25 mouse cellular contexts compared by ENCODE assay signal in the genomic region with DNA sequence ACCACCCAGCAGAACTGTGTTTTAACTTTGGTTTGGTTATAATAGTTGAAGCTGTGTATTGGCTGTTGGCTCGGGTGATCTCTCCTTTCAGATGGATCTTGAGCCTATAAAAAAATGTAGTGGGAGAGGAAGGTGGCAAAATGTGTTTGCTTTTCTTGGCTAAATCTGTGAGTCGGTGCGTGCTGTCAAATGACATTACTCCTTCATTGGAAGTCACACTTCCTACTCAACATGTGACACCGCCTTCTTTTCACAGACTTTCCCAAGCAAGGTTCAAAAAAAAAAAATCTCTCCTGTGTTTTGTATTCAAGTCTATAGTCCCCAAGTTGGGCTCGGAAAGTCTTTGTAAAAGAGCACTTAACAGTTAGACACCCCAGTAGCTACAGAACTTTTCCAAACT. TPM values are rescaled to one million over a fixed set of nuclear protein-coding genes. Genes with fewer than 3 reads are reported as not detected.
DNase-seq lines count a peak whose midpoint lies in the region; ATAC-seq and TF ChIP-seq lines count a peak whose summit lies in the region.
"Had no signal": no experiment of that assay in that cellular context is flagged by ENCODE, and none has a peak within 500 bp of the region (broad histone marks: within the 10 kb centered on the region; RNA-seq: fewer than 3 reads in every experiment).

No protein-coding gene starts in this region.

- no peaks in the 10 kb centered on the region for H3K36me3 ChIP-seq in kidney, adult 2 months (ENCODE audit: control insufficient read depth, insufficient read depth, low read length)
- no peaks in the 10 kb centered on the region for H3K36me3 ChIP-seq in lung, postnatal 0 days (ENCODE audit: insufficient read depth, low read length)
- H3K36me3 ChIP-seq: embryonic facial prominence, embryonic 13.5 days; heart, embryonic 12.5 days; kidney, embryonic 15.5 days; limb, embryonic 10.5 days; neural tube, embryonic 13.5 days; stomach, embryonic 15.5 days had no signal

- no peak for TF ChIP-seq EP300 in lung, postnatal 0 days (IDR thresholded peaks at IDR 0.05)

- no peaks in the 10 kb centered on the region for H3K27me3 ChIP-seq in kidney, adult 2 months (replicated peaks; ENCODE audit: control insufficient read depth, insufficient read depth, low read length)
- no peaks in the 10 kb centered on the region for H3K27me3 ChIP-seq in lung, postnatal 0 days (replicated peaks; ENCODE audit: insufficient read depth, low read length)
- H3K27me3 ChIP-seq: embryonic facial prominence, embryonic 13.5 days; heart, embryonic 12.5 days; kidney, embryonic 15.5 days; neural tube, embryonic 13.5 days; Patski; stomach, embryonic 15.5 days had no signal

- 74% methylated on average over 5 of the region's 5 CpGs for WGBS in kidney, adult 2 months
- WGBS in lung, postnatal 0 days: 67% methylated on average over 5 of the region's 5 CpGs

- no peak for ATAC-seq in lung, postnatal 0 days
- ATAC-seq in monocyte, adult 5-6 weeks (replicated peaks; ENCODE audit: insufficient number of reproducible peaks, low FRiP score, low TSS enrichment, poor library complexity, severe bottlenecking): no peak
- ATAC-seq: hindbrain, embryonic 16.5 days; Patski had no signal

- intact Hi-C loops in left cerebral cortex, postnatal 36 days (cut with DNase I): no loop called here

- 0 out of 2 replicates have a peak overlapping the region, but pooled peaks have one; percentile 46 for H3K4me3 ChIP-seq in kidney, adult 2 months (ENCODE audit: insufficient read depth, low read depth, low read length)
- no peak overlapping the region for H3K4me3 ChIP-seq in lung, postnatal 0 days (ENCODE audit: low read depth, low read length)
- H3K4me3 ChIP-seq in cortical plate, adult 2 months (ENCODE audit: insufficient read depth, low read length): no peak overlapping the region
- H3K4me3 ChIP-seq: embryonic facial prominence, embryonic 13.5 days; heart, embryonic 12.5 days; kidney, embryonic 15.5 days; limb, embryonic 10.5 days; neural tube, embryonic 13.5 days; stomach, embryonic 15.5 days had no signal

- peak overlapping the region; percentile 98 for H3K27ac ChIP-seq in kidney, adult 2 months (ENCODE audit: insufficient read depth, low read depth, low read length)
- peak overlapping the region; percentile 28; the same call in 1 of the 2 replicates for H3K27ac ChIP-seq in lung, postnatal 0 days (ENCODE audit: low read length)
- 0 out of 2 replicates have a peak overlapping the region, but pooled peaks have one; percentile 97 for H3K27ac ChIP-seq in cortical plate, adult 2 months (ENCODE audit: insufficient read depth, low read length)
- H3K27ac ChIP-seq: embryonic facial prominence, embryonic 13.5 days; kidney, embryonic 15.5 days; limb, embryonic 10.5 days; liver, embryonic 14.5 days; neural tube, embryonic 13.5 days; stomach, embryonic 15.5 days had no signal

- H3K9ac ChIP-seq in lung, postnatal 0 days (replicated peaks; ENCODE audit: low read depth): no peak overlapping the region
- H3K9ac ChIP-seq: embryonic facial prominence, embryonic 13.5 days; heart, embryonic 12.5 days; kidney, embryonic 15.5 days; liver, embryonic 14.5 days; neural tube, embryonic 13.5 days; stomach, embryonic 15.5 days had no signal

- no peak for TF ChIP-seq POLR2A in kidney, adult 2 months (IDR thresholded peaks at IDR 0.05; ENCODE audit: low read depth, low read length)
- no peak for TF ChIP-seq POLR2A in cortical plate, adult 2 months (IDR thresholded peaks at IDR 0.05; ENCODE audit: extremely low read depth, insufficient read depth, low read length)

- TF ChIP-seq CTCF in kidney, adult 2 months (conservative IDR thresholded peaks at IDR 0.05; ENCODE audit: insufficient read depth, insufficient read length, low read depth, low read length): no peak
- TF ChIP-seq CTCF in lung, postnatal 0 days (IDR thresholded peaks at IDR 0.05): no peak
- TF ChIP-seq CTCF in cortical plate, adult 2 months (IDR thresholded peaks at IDR 0.05; ENCODE audit: extremely low read depth, insufficient read depth, low read length): no peak

- peak; percentile 29 for DNase-seq in kidney, adult 2 months
- no peak for DNase-seq in kidney, adult 11 months
- no peak for DNase-seq in lung, postnatal 0 days (ENCODE audit: low spot score)
- no peak for DNase-seq in lung, postnatal 36 days
- DNase-seq in left cerebral cortex, postnatal 36 days (ENCODE audit: low spot score in 2 of 2): peak; percentile 41 to 60
- DNase-seq in Muller cell, postnatal 12 days (ENCODE audit: inconsistent ontology term): no peak
- DNase-seq: adrenal gland, postnatal 25 days; B cell, adult 2 months; cerebellum, adult 8-10 months; heart, postnatal 4 days; lung, postnatal 10 days; thymus, postnatal 36 days had no signal

- no peak overlapping the region for H3K4me2 ChIP-seq in lung, postnatal 0 days (replicated peaks; ENCODE audit: low read depth, low read length)
- H3K4me2 ChIP-seq: embryonic facial prominence, embryonic 13.5 days; heart, embryonic 12.5 days; kidney, embryonic 15.5 days; neural tube, embryonic 13.5 days; stomach, embryonic 15.5 days had no signal

- no peaks in the 10 kb centered on the region for H3K9me3 ChIP-seq in lung, postnatal 0 days (ENCODE audit: low read length)
- H3K9me3 ChIP-seq: embryonic facial prominence, embryonic 13.5 days; heart, embryonic 12.5 days; kidney, embryonic 15.5 days; limb, embryonic 10.5 days; neural tube, embryonic 13.5 days; stomach, embryonic 15.5 days had no signal

- H3K4me1 ChIP-seq in kidney, adult 2 months (ENCODE audit: control insufficient read depth, insufficient read depth, low read length): peaks cover 8% of the 10 kb centered on the region; the same call in 1 of the 2 replicates
- no peaks in the 10 kb centered on the region for H3K4me1 ChIP-seq in lung, postnatal 0 days (ENCODE audit: insufficient read depth, low read depth, low read length)
- peaks cover 10% of the 10 kb centered on the region for H3K4me1 ChIP-seq in cortical plate, adult 2 months (ENCODE audit: control insufficient read depth, insufficient read depth, low read length)
- H3K4me1 ChIP-seq: embryonic facial prominence, embryonic 13.5 days; neural tube, embryonic 13.5 days; stomach, embryonic 15.5 days had no signal

RNA-seq across cellular contexts. Expression of a gene that starts 19.9 kb away (rescaled TPM):
- polyA plus RNA-seq in kidney, adult 2 months (2012; rRNA removed): 165 and 199 TPM in 2 replicates
- 0.43 and 0.61 TPM in 2 replicates for polyA plus RNA-seq in lung, postnatal 0 days (2015; fragmentation: Nextera tagmentation; extraction: Ambion mirVana)
- polyA plus RNA-seq in cortical plate, adult 2 months (2012; rRNA removed): 0.38 and 0.48 TPM in 2 replicates
- under 1 TPM; 0.16 to 0.59 TPM for total RNA-seq in left cerebral cortex, postnatal 36 days (2021)
- total RNA-seq in monocyte, adult 5-6 weeks (2017): 0.49 to 7.5 TPM in 2 of 3 replicates, not detected in the other
- total RNA-seq: common myeloid progenitor, adult 5-6 weeks; megakaryocyte-erythroid progenitor cell, adult 5-6 weeks had no signal
- polyA plus RNA-seq: heart, embryonic 12.5 days; limb, embryonic 10.5 days; Patski had no signal

Comparison
In these comparisons a context has a peak if more than half of its experiments do, and no peak if none do; other contexts are left out.
1. DNase-seq: peak in kidney, adult 2 months (single experiment) and left cerebral cortex, postnatal 36 days (2 of 2); none in kidney, adult 11 months (single experiment), lung, postnatal 0 days (single experiment), lung, postnatal 36 days (single experiment) and Muller cell, postnatal 12 days (single experiment).
2. H3K27ac ChIP-seq: peak in every context shown above with its lines; median percentile 98 in kidney, adult 2 months; 97 in cortical plate, adult 2 months; 28 in lung, postnatal 0 days.
3. RNA of a gene that starts 19.9 kb away (polyA plus RNA-seq): 165 to 199 TPM in kidney, adult 2 months; 0.43 to 0.61 TPM in lung, postnatal 0 days and 0.38 to 0.48 TPM in cortical plate, adult 2 months; every median in the first group is over 100 times any median in the second.